Mouse (Mus musculus): ENCODE results near the gene Adcy2. TPM values are rescaled to one million over a fixed set of nuclear protein-coding genes. Genes with fewer than 3 reads are reported as not detected.

Gene Adcy2
- polyA plus RNA-seq, 1 experiment = 107 TPM

DNA sequence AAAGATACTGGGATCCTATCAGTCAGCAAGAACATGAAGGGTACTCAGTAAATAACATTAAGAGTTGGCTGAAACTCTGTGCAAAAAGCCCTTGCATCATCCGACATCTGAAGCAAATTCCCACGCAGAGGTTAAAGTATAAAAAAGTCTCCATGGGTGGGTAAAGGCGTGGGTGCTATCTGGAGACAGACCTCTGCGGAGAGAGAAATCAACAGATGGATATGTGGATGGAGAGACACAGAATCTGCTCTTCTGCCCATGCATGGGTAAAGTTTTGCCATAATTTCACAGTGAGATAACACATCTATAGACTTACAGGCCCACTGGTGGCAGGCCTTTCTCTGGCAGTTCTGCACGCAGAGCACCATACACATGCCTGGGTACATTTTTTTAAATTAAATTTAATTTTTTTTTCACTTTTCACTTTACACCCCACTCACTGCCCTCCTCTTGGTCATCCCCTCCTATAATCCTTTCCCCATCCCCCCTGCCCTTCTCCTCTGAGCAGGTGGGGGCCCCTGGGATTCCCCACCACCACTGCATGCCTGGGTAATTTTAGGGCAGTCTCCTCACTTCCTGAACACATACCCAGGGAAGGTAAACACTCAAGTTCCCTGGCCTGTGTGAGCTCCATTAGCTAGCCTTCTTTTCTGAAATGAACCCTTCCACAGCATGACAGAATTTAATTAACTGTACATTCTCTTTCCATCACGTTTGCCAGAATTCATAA is 169.1 kb downstream of the Adcy2 start:
- DNase-seq (ENCODE audit: extremely low spot score in 1 of 2, low spot score in 1 of 2) = peak; percentile 29 to 66

- no peak for DNase-seq (ENCODE audit: extremely low spot score in 1 of 2, low spot score in 1 of 2)
Measured at GRCm38 (mm10) chr13:68828441-68828840, 170.9 kb downstream of the Adcy2 start.

GRCm38 (mm10) chr13:68826461-68826860 is 172.9 kb downstream of the Adcy2 start:
- DNase-seq (ENCODE audit: extremely low spot score in 1 of 2, low spot score in 1 of 2) = no peak

DNA sequence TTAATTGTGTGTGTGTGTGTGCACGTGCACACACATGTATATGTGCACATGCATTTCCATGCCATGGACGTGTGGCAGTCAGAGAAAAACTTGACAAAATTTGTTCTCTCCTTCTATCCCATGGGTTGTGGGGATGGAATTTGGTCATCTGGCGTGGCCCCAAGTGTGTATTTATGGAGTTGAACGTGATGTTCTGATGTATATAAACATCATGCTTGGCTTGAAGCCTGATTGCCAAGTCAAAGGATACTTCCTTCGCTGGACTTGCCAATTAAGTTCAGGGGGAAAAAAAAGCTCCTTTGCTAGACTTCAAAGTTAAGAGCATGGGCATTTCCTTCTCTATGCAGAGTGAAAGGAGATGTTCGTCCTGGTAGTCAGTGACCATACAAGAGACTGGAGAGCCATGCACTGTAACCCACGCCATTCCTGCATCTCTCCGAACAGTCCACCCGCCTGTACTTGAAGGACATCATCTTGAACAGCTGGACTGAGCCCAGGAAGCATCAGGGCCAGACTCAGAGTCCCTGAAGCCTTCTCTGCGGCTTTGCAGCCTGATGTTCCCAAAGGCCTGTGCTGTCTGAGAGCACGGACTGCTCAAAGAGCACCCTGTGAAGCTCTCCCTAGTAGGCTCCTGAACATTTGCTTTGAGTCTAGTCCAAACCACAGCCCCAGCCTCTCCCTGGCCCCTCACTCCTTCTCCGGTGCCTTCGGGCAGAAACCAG is 178.3 kb downstream of the Adcy2 start:
- no peak for DNase-seq (ENCODE audit: extremely low spot score in 1 of 2, low spot score in 1 of 2)

- peak; percentile 89 to 95 for DNase-seq (ENCODE audit: extremely low spot score in 1 of 2, low spot score in 1 of 2)
Measured at GRCm38 (mm10) chr13:68815704-68816477, 183.4 kb downstream of the Adcy2 start.

- no peak for DNase-seq (ENCODE audit: extremely low spot score in 1 of 2, low spot score in 1 of 2)
Measured at GRCm38 (mm10) chr13:68811185-68811584, 188.2 kb downstream of the Adcy2 start.

- DNase-seq (ENCODE audit: extremely low spot score in 1 of 2, low spot score in 1 of 2) = no peak
Measured at GRCm38 (mm10) chr13:68799777-68800176, 199.6 kb downstream of the Adcy2 start.

GRCm38 (mm10) chr13:68793286-68793685 is 206.1 kb downstream of the Adcy2 start:
- no peak for DNase-seq (ENCODE audit: extremely low spot score in 1 of 2, low spot score in 1 of 2)

DNA sequence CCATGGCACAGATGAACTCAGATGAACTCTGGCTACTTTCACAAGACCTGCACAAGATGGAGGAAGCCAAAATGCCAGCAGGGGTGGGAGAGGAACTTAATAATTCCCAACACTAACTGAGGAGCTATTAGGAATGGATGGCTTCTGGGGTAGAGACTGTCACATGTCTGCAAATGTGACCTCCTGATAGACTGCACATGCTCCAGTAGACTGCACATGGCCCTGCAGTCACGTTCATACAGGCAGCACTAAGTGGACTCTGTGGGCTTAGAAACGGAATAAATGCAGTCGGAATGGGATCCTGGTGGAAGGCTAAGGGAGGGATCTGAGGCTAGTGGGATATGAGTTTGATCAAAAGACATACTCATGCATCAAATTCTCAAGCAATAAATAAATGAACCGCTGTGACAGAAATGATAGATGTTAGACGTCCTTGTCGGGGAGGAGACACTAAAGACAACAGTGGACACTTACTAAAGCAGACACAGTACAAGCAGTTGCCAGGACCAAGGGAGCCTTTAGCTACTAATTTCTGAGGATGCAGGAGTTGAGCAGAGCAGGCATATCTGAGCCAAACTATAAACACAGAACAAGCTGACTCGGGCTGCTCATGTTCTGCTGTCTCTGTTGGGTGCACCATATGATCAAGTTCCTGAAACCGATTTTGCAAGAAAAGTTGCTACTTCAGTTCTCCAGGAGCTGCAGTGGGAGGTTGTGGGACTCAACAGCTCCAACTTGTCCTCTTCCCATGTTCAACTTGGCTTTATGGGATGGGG is 211.9 kb downstream of the Adcy2 start:
- no peak for DNase-seq (ENCODE audit: extremely low spot score in 1 of 2, low spot score in 1 of 2)

GRCm38 (mm10) chr13:68783096-68783495 is 216.2 kb downstream of the Adcy2 start:
- DNase-seq (ENCODE audit: extremely low spot score in 1 of 2, low spot score in 1 of 2) = no peak

DNA sequence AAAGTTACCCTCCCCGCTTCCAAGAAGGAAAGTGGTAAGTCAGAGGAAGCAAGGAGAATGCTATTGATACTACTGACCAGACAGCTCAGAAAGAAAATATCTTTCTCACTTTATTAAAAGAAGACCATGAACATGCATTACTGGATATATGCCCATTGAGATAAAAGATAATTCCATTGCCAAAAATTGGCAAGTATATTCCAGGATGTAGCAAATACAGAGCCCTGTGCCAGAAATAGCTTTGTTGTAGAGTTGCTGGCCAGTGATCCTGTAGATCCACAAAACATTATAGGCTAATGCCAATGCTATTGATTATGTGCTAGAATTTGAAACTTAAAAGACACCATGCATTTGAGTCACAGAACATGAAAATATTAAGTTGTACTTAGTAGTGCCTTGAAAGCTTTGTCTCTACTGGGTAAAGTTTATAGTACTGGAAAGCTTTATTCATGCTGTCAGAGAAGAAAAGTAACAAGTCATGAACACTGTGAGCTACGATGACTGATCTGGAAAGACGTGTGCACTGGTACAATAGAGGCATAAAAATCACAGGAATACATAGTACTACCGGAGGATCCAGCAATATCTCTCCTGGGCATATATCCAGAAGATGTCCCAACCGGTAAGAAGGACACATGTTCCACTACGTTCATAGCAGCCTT is 221.2 kb downstream of the Adcy2 start:
- DNase-seq (ENCODE audit: extremely low spot score in 1 of 2, low spot score in 1 of 2) = no peak

DNA sequence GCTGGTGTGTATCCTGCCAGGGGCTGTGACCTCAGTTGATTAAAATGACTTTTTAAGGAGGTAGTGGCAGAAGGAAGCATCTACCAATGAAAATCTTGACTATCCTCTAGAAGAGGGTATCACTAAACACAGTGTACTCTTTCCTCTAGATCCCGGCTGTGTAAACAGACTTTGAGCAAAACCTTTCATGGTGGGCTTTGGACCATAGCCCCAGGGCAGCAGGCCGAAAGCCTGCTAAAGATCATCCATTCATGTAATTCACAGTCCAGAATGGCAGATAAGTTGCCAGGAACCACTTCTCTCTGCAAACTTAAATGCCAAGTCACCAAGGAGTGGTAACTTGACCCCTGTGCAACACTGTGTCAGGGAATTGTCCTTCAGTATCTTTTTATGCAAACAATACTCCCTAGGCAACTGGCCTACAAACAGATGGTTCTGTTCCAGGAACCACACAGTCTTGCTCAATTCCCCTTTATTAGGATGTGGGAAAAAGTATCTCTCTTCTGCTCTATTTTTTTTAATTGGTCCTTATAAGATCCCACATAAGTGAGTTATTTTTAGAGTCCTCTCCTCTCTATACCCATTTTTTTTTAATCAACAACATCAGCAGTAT is 225.6 kb downstream of the Adcy2 start:
- no peak for DNase-seq (ENCODE audit: extremely low spot score in 1 of 2, low spot score in 1 of 2)

DNA sequence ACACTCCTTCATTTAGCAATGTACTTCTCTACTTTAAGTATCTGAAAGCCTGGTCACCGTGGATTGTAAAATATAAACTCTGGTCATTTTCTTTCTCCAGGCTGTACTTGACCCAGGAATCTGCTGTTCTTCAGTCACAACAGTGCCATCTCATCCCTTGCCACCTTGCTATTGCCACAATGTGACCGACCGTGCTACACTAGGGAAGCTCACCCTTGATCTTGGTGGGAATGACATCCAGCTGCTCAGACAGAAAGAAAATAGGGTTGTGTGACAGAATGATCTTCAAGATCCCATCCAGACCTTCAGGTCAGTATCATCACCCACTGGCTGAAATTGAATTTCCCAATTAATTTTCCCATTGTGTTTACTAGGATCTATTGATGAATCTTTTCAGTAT is 230.8 kb downstream of the Adcy2 start:
- no peak for DNase-seq (ENCODE audit: extremely low spot score in 1 of 2, low spot score in 1 of 2)

GRCm38 (mm10) chr13:68765896-68766578 is 233.3 kb downstream of the Adcy2 start:
- DNase-seq (ENCODE audit: extremely low spot score in 1 of 2, low spot score in 1 of 2) = no peak

DNA sequence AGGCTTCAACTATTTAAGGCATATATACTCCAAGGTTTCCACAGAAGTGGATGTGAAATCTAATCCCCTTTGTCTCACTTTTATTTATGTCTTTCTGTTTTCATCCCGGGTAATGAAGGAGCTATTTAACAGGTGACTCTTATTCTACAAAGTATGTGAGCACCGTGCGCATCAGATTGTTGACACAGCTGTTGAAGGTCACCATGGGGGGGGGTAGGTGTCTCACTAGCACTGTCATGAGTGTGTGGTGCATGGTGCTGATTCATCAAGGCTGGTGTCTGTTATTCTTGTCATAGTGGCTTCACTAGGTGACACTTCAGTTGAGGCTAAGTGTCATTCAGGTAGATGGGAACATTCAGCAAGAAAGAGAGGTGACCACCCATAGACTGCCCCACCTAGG is 234.7 kb downstream of the Adcy2 start:
- DNase-seq (ENCODE audit: extremely low spot score in 1 of 2, low spot score in 1 of 2) = no peak

DNA sequence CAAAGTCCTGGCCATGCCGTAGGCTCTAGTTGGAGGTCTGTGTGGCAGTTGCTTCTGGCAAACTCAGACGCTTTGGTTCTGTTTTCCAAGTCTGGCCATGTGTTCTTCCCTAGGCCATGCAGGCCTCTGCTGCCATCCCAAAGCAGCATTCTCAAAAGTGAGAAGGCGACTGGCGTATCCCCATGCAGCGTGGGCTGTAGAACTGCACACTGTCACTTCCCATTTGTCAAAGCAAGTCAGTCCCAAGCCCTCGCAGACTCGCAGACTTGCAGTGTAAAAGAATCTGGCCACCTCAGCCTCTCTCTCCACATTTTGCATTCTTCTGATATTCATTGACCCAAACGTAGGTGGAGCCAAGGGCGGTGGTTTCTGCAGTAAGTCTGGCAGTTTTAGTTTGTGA is 249.5 kb downstream of the Adcy2 start:
- DNase-seq (ENCODE audit: extremely low spot score in 1 of 2, low spot score in 1 of 2) = peak; percentile 57 to 69

DNA sequence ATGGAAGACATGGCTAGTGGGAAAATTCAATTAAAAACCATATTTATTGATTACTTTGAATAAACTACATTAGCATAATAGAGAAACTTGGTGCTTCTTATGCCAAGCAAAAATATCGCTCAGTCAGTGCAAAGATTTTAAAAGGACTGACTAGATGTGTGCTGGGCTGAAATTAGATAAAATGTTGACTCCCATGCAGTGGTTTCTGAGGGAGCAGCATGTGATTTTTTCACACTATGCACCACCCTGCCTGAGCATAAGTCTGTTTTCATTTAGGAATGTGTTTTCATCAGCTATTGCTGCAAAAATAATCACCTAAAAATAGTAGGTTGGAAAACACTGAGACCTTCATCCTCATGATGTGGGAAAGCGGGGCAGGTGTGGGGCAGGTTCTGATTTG is 250.0 kb downstream of the Adcy2 start:
- no peak for DNase-seq (ENCODE audit: extremely low spot score in 1 of 2, low spot score in 1 of 2)

DNA sequence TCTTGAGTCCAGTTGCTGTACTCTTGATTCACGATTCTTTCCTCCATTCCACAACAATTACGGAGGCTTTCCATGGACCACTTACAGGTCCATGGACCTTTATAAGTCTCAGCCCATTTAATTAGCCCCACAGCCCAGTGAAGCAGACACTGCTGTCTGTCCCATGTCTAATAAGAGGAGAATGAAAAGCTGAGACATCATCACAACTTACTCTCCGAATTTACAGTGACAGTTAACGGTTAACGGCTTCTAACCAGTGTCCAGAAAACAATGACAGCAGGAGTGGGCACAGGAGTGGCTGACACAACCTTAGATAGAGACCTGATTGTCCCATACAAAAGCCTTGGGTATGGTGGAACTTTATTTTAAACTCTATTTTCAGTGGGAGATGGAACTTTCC is 253.9 kb downstream of the Adcy2 start:
- DNase-seq (ENCODE audit: extremely low spot score in 1 of 2, low spot score in 1 of 2) = no peak

- DNase-seq (ENCODE audit: extremely low spot score in 1 of 2, low spot score in 1 of 2) = no peak
Measured at GRCm38 (mm10) chr13:68712661-68713060, 286.7 kb downstream of the Adcy2 start.

Data from frontal cortex, adult 2 months (tissue).